Mouse (Mus musculus) brain, embryonic 14.5 days (tissue): ENCODE measurements around the gene Edar.

ENCODE experiments used
- CTCF ChIP-seq: fragments of 200-500 bp; IDR thresholded peaks from 2 replicates; pipeline ENCODE4 v1.5.1; 2012; ENCODE audit warnings: inconsistent platforms, mild to moderate bottlenecking, moderate library complexity, borderline replicate concordance; ENCODE audit not compliant: insufficient read depth, insufficient read length; ENCODE audit errors: extremely low read depth
- POLR2A ChIP-seq: fragments of 200-500 bp; IDR thresholded peaks from 2 replicates; pipeline ENCODE4 v1.6.1; 2012; ENCODE audit warnings: mild to moderate bottlenecking, inconsistent platforms, borderline replicate concordance; ENCODE audit not compliant: poor library complexity, insufficient read depth, insufficient read length, severe bottlenecking; ENCODE audit errors: extremely low read depth

- TF ChIP-seq POLR2A (no peak), CTCF (no peak)
These were observed 80.3 kb downstream of the Edar start for GRCm38 (mm10) chr10:58595197-58595596.
